Mouse (Mus musculus): ENCODE measurements around the gene Nfatc2. TPM values are rescaled to one million over a fixed set of nuclear protein-coding genes. Genes with fewer than 3 reads are reported as not detected.

Nfatc2 gene
- polyA plus RNA-seq (2015; fragmentation: Nextera tagmentation; extraction: Ambion mirVana): 1.4 and 1.7 TPM in 2 replicates

GRCm38 (mm10) chr2:168601491-168602386 is at the start of gene Nfatc2:
Gene Nfatc2, minus strand, starts transcription at chr2:168601657.

Small RNA genes lying within 50 kb of the gene (microRNA-seq; reads per million reads assigned to microRNA genes)
- 1.1 reads per million for gene Mir7004 (ENCODE audit: borderline replicate concordance, insufficient number of aligned reads)

Other genes with a start within 250 kb of the Nfatc2 start
- gene Atp9a, start 140.8 kb upstream of the Nfatc2 start, polyA plus RNA-seq (2015; fragmentation: Nextera tagmentation; extraction: Ambion mirVana): 26.8 and 35.5 TPM in 2 replicates
- gene Sall4, start 166.3 kb upstream of the Nfatc2 start, polyA plus RNA-seq (2015; fragmentation: Nextera tagmentation; extraction: Ambion mirVana): 0.06 and 0.55 TPM in 2 replicates